Mouse (Mus musculus) MEL (cell line): Measurements from ENCODE around the gene Loxl3. TPM values are rescaled to one million over a fixed set of nuclear protein-coding genes. Genes with fewer than 3 reads are reported as not detected.
A peak's percentile ranks its signal among the peaks of the same experiment; 100 is the strongest.

Experiments used
- DNase-seq: peaks from one replicate; pipeline ENCODE4 v3.0.0; 2011; ENCODE audit warnings: low read depth, low spot score
- H3K27ac ChIP-seq: 2 replicates; pipeline ENCODE4 v1.5.1; 2012; ENCODE audit warnings: low read depth, mild to moderate bottlenecking, control low read depth, low read length, moderate library complexity; ENCODE audit not compliant: control insufficient read depth
- H3K27me3 ChIP-seq, 2 experiments: fragments of 150-350 bp in 1 of 2; sonication (generic) in 1 of 2; 2 replicates each; pipeline ENCODE4 v1.6.1; 2012; ENCODE audit warnings: low read length in 2 of 2, mild to moderate bottlenecking in 2 of 2, improper control_type of control experiment in 1 of 2, moderate library complexity in 1 of 2; ENCODE audit not compliant: insufficient read depth in 2 of 2, control insufficient read depth in 1 of 2
- H3K36me3 ChIP-seq, 2 experiments: 2 replicates each; pipeline ENCODE4 v1.6.1; 2012 to 2014; ENCODE audit warnings: low read length in 2 of 2, improper control_type of control experiment in 1 of 2, inconsistent platforms in 1 of 2, mild to moderate bottlenecking in 1 of 2; ENCODE audit not compliant: insufficient read depth in 2 of 2, control insufficient read depth in 1 of 2
- H3K4me1 ChIP-seq, 2 experiments: fragments of 150-350 bp in 1 of 2; sonication (generic) in 1 of 2; 2 replicates each; pipeline ENCODE4 v1.6.1; 2012; ENCODE audit warnings: low read length in 2 of 2, improper control_type of control experiment in 1 of 2, mild to moderate bottlenecking in 1 of 2; ENCODE audit not compliant: insufficient read depth in 2 of 2, control insufficient read depth in 1 of 2
- H3K4me3 ChIP-seq, 2 experiments: fragments of 150-350 bp in 1 of 2; sonication (generic) in 1 of 2; 2 replicates each; pipeline ENCODE4 v1.5.1; 2012; ENCODE audit warnings: low read depth in 2 of 2, low read length in 2 of 2, mild to moderate bottlenecking in 2 of 2, moderate library complexity in 2 of 2, control low read depth in 1 of 2, improper control_type of control experiment in 1 of 2; ENCODE audit not compliant: control insufficient read depth in 1 of 2, insufficient read depth in 1 of 2
- H3K79me2 ChIP-seq: 2 replicates; pipeline ENCODE4 v1.6.1; 2012; ENCODE audit warnings: mild to moderate bottlenecking, low read length, moderate library complexity; ENCODE audit not compliant: control insufficient read depth, poor library complexity, insufficient read depth
- H3K9ac ChIP-seq: 2 replicates; pipeline ENCODE4 v1.6.1; 2012; ENCODE audit warnings: low read depth, mild to moderate bottlenecking, control low read depth, low read length, moderate library complexity; ENCODE audit not compliant: control insufficient read depth, poor library complexity, severe bottlenecking
- H3K9me3 ChIP-seq: fragments of 150-350 bp; sonication (generic); replicated peaks from 2 replicates; pipeline ENCODE4 v1.6.1; 2012; ENCODE audit warnings: mild to moderate bottlenecking, low read length, improper control_type of control experiment, moderate library complexity; ENCODE audit not compliant: insufficient read depth
- BHLHE40 ChIP-seq: IDR thresholded peaks from 2 replicates; pipeline ENCODE4 v1.6.1; 2012; ENCODE audit warnings: low read depth, mild to moderate bottlenecking, inconsistent platforms, low read length, improper control_type of control experiment, borderline replicate concordance
- CHD1 ChIP-seq: IDR thresholded peaks from 2 replicates; pipeline ENCODE4 v1.6.1; 2012; ENCODE audit warnings: low read depth, mild to moderate bottlenecking, inconsistent platforms, low read length, improper control_type of control experiment
- CHD2 ChIP-seq: IDR thresholded peaks from 2 replicates; pipeline ENCODE4 v1.6.1; 2011; ENCODE audit warnings: low read length, improper control_type of control experiment
- E2F4 ChIP-seq: IDR thresholded peaks from 2 replicates; pipeline ENCODE4 v1.6.1; 2011; ENCODE audit warnings: low read depth, low read length, improper control_type of control experiment, borderline replicate concordance
- EP300 ChIP-seq, 2 experiments: IDR thresholded peaks; 2 replicates each; pipeline ENCODE4 v1.6.1; 2011; ENCODE audit warnings: improper control_type of control experiment in 2 of 2, low read length in 2 of 2, low read depth in 1 of 2, mild to moderate bottlenecking in 1 of 2
- ETS1 ChIP-seq: IDR thresholded peaks from 2 replicates; pipeline ENCODE4 v1.6.1; 2012; ENCODE audit warnings: low read depth, mild to moderate bottlenecking, inconsistent platforms, low read length, improper control_type of control experiment, moderate library complexity
- GABPA ChIP-seq: IDR thresholded peaks from 2 replicates; pipeline ENCODE4 v1.6.1; 2012; ENCODE audit warnings: low read depth, mild to moderate bottlenecking, inconsistent platforms, low read length, improper control_type of control experiment, moderate library complexity
- HCFC1 ChIP-seq: IDR thresholded peaks from 2 replicates; pipeline ENCODE4 v1.6.1; 2012; ENCODE audit warnings: low read depth, mild to moderate bottlenecking, inconsistent platforms, low read length, improper control_type of control experiment, moderate library complexity
- KAT2A ChIP-seq: conservative IDR thresholded peaks from 2 replicates; pipeline ENCODE4 v1.6.1; 2012; ENCODE audit warnings: low read depth, low read length, improper control_type of control experiment, inconsistent platforms
- MAFK ChIP-seq: IDR thresholded peaks from 2 replicates; pipeline ENCODE4 v1.6.1; 2011; ENCODE audit warnings: low read depth, mild to moderate bottlenecking, low read length, improper control_type of control experiment, borderline replicate concordance
- MAX ChIP-seq: IDR thresholded peaks from 2 replicates; pipeline ENCODE4 v1.6.1; 2011; ENCODE audit warnings: low read length, improper control_type of control experiment
- MEF2A ChIP-seq: IDR thresholded peaks from 2 replicates; pipeline ENCODE4 v1.6.1; 2014; ENCODE audit warnings: low read depth, mild to moderate bottlenecking, inconsistent platforms, low read length, improper control_type of control experiment; ENCODE audit not compliant: poor library complexity, insufficient replicate concordance, severe bottlenecking; ENCODE audit errors: extremely low read depth
- MXI1 ChIP-seq: IDR thresholded peaks from 2 replicates; pipeline ENCODE4 v1.6.1; 2011; ENCODE audit warnings: mild to moderate bottlenecking, low read depth, low read length, improper control_type of control experiment
- MYC ChIP-seq: IDR thresholded peaks from 2 replicates; pipeline ENCODE4 v1.6.1; 2011; ENCODE audit warnings: low read depth, mild to moderate bottlenecking, low read length, improper control_type of control experiment, moderate library complexity
- NELFE ChIP-seq: IDR thresholded peaks from 2 replicates; pipeline ENCODE4 v1.6.1; 2011; ENCODE audit warnings: low read depth, low read length, improper control_type of control experiment
- POLR2A ChIP-seq, 2 experiments: IDR thresholded peaks; 2 replicates each; pipeline ENCODE4 v1.6.1; 2011 to 2012; ENCODE audit warnings: low read length in 2 of 2, mild to moderate bottlenecking in 2 of 2, control low read depth in 1 of 2, improper control_type of control experiment in 1 of 2, low read depth in 1 of 2, moderate library complexity in 1 of 2; ENCODE audit not compliant: control insufficient read depth in 1 of 2, insufficient read depth in 1 of 2, poor library complexity in 1 of 2
- POLR2AphosphoS2 ChIP-seq: IDR thresholded peaks from 2 replicates; pipeline ENCODE4 v1.6.1; 2011; ENCODE audit warnings: low read length, improper control_type of control experiment
- RAD21 ChIP-seq: IDR thresholded peaks from 2 replicates; pipeline ENCODE4 v1.6.1; 2011; ENCODE audit warnings: mild to moderate bottlenecking, low read depth, low read length, improper control_type of control experiment
- SIN3A ChIP-seq: IDR thresholded peaks from 2 replicates; pipeline ENCODE4 v1.6.1; 2012; ENCODE audit warnings: low read length, improper control_type of control experiment, inconsistent platforms
- SMC3 ChIP-seq: IDR thresholded peaks from 2 replicates; pipeline ENCODE4 v1.6.1; 2011; ENCODE audit warnings: low read depth, low read length, improper control_type of control experiment
- TAL1 ChIP-seq: IDR thresholded peaks from 2 replicates; pipeline ENCODE4 v1.6.1; 2012; ENCODE audit warnings: mild to moderate bottlenecking, inconsistent platforms, low read length, moderate library complexity, mixed read lengths
- TBP ChIP-seq: IDR thresholded peaks from 2 replicates; pipeline ENCODE4 v1.8.0; 2011; ENCODE audit warnings: low read depth, low read length, improper control_type of control experiment
- TCF12 ChIP-seq: IDR thresholded peaks from 2 replicates; pipeline ENCODE4 v1.6.1; 2014; ENCODE audit warnings: low read depth, mild to moderate bottlenecking, inconsistent platforms, low read length, improper control_type of control experiment, moderate library complexity
- UBTF ChIP-seq: IDR thresholded peaks from 2 replicates; pipeline ENCODE4 v1.6.1; 2012; ENCODE audit warnings: low read depth, mild to moderate bottlenecking, inconsistent platforms, low read length, improper control_type of control experiment, moderate library complexity, borderline replicate concordance; ENCODE audit not compliant: insufficient read depth
- USF1 ChIP-seq: IDR thresholded peaks from 2 replicates; pipeline ENCODE4 v1.6.1; 2014; ENCODE audit warnings: low read depth, mild to moderate bottlenecking, inconsistent platforms, low read length, improper control_type of control experiment, moderate library complexity
- USF2 ChIP-seq, 2 experiments: IDR thresholded peaks; 2 replicates each; pipeline ENCODE4 v1.6.1; 2011 to 2012; ENCODE audit warnings: improper control_type of control experiment in 2 of 2, low read length in 2 of 2, borderline replicate concordance in 1 of 2, inconsistent platforms in 1 of 2, low read depth in 1 of 2, mild to moderate bottlenecking in 1 of 2; ENCODE audit not compliant: insufficient read depth in 1 of 2
- ZC3H11A ChIP-seq: IDR thresholded peaks from 2 replicates; pipeline ENCODE4 v1.6.1; 2012; ENCODE audit warnings: low read depth, mild to moderate bottlenecking, inconsistent platforms, low read length, improper control_type of control experiment
- ZKSCAN1 ChIP-seq: IDR thresholded peaks from 2 replicates; pipeline ENCODE4 v1.6.1; 2012; ENCODE audit warnings: low read depth, mild to moderate bottlenecking, inconsistent platforms, low read length, improper control_type of control experiment, moderate library complexity
- ZMIZ1 ChIP-seq: IDR thresholded peaks from 2 replicates; pipeline ENCODE4 v1.6.1; 2012; ENCODE audit warnings: low read depth, mild to moderate bottlenecking, inconsistent platforms, low read length, improper control_type of control experiment, moderate library complexity
- ZNF384 ChIP-seq: IDR thresholded peaks from 2 replicates; pipeline ENCODE4 v1.6.1; 2012; ENCODE audit warnings: low read depth, mild to moderate bottlenecking, inconsistent platforms, low read length, improper control_type of control experiment
- polyA plus RNA-seq, 2 experiments: library from polyadenylated mRNA; stranded (reverse) in 1 of 2; unstranded in 1 of 2; fragments of >175 nt in 1 of 2; fragments of >200 nt in 1 of 2; gene quantifications; 2 replicates each; pipeline versions ENCODE4 v1.2.1 to v1.2.4; 2012; ENCODE audit warnings: low replicate concordance in 2 of 2, low read depth in 1 of 2; ENCODE audit not compliant: insufficient read length in 2 of 2, insufficient read depth in 1 of 2, missing spikeins in 1 of 2
- total RNA-seq: library from RNA; depleted of rRNA; stranded (reverse); fragments of 300-350 nt; gene quantifications from 2 replicates; pipeline ENCODE4 v1.2.3, GENCODE M21; 2012

The Loxl3 gene
- total and polyA plus RNA-seq, 3 experiments = 0.77 to 1.0 TPM; not detected in 1

DNA sequence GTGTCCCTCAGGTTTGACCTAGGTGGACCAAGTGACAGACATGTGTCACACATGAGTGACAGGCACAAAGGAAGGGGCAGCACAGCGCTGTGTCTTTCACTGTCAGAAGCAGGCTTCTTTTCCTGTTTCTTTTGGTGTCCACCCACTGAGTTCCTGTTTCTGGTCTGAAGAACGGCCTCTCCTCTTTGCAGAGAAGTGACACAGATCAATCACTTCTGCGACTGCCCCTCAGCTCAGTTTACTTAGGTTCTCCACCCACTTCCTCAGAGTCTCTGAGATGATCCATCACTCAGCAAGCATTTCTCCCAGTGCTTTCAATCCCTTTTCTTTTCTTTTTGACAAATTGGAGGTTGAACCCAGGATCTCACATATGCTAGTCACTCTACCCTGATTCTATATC, 25.3 kb upstream of the Loxl3 start:
- TF ChIP-seq SIN3A = 0 out of 2 replicates have a peak, but pooled peaks have one; percentile 19
- TF ChIP-seq CHD1 = no peak
- TF ChIP-seq EP300 (IDR thresholded peaks at IDR 0.05; ENCODE audit: low read depth in 1 of 2, low read length in 2 of 2) = 0 out of 4 replicates have a peak, but pooled peaks of 1 of the 2 experiments have one; percentile 25
- TF ChIP-seq HCFC1 = 0 out of 2 replicates have a peak, but pooled peaks have one; percentile 19
- no peak for TF ChIP-seq GABPA
- no peak overlapping the region for H3K9ac ChIP-seq
- peak; percentile 57 for DNase-seq
- H3K79me2 ChIP-seq = peaks cover 3% of the 10 kb centered on the region
- peaks cover 40 to 58% of the 10 kb centered on the region in 2 experiments for H3K4me1 ChIP-seq
- peaks cover 0 to 52% of the 10 kb centered on the region in 2 experiments; a peak in 2 of 4 replicates for H3K36me3 ChIP-seq
- no peaks in the 10 kb centered on the region for H3K9me3 ChIP-seq
- H3K4me3 ChIP-seq = no peak overlapping the region
- peak overlapping the region; percentile 14 for H3K27ac ChIP-seq
- H3K27me3 ChIP-seq = no peaks in the 10 kb centered on the region

- Histone ChIP-seq H3K9me3 (no peaks in the 10 kb centered on the region), H3K4me3 (peak overlapping the region; percentile 56 to 80), H3K4me1 (peaks cover 41 to 52% of the 10 kb centered on the region in 2 experiments), H3K27ac (peak overlapping the region; percentile 88), H3K9ac (peak overlapping the region; percentile 79), H3K79me2 (peaks cover 3% of the 10 kb centered on the region), H3K36me3 (peaks cover 0 to 52% of the 10 kb centered on the region in 2 experiments; a peak in 2 of 4 replicates), H3K27me3 (no peaks in the 10 kb centered on the region)
- DNase-seq = peak; percentile 88
- TF ChIP-seq ZMIZ1 = peak; percentile 95
- TF ChIP-seq EP300 (IDR thresholded peaks at IDR 0.05; ENCODE audit: low read depth in 1 of 2, low read length in 2 of 2) = peak in 1 of 2 experiments; percentile 70; a peak in 3 of 4 replicates
- no peak for TF ChIP-seq BHLHE40
- TF ChIP-seq KAT2A = no peak; the same call in 1 of the 2 replicates
- no peak for TF ChIP-seq E2F4
- TF ChIP-seq UBTF = no peak
- TF ChIP-seq TAL1 = no peak
- peak; percentile 79; the same call in 1 of the 2 replicates for TF ChIP-seq POLR2AphosphoS2
- peak; percentile 83 for TF ChIP-seq NELFE
- no peak for TF ChIP-seq ZC3H11A
- TF ChIP-seq TCF12 = peak; percentile 73
- TF ChIP-seq RAD21 = no peak
- TF ChIP-seq POLR2A (IDR thresholded peaks at IDR 0.05; ENCODE audit: control insufficient read depth in 1 of 2, insufficient read depth in 1 of 2, low read depth in 1 of 2, low read length in 2 of 2, poor library complexity in 1 of 2) = peak; percentile 15 to 89; a peak in 3 of 4 replicates
- TF ChIP-seq SMC3 = no peak
- TF ChIP-seq USF1 = no peak
- TF ChIP-seq HCFC1 = peak; percentile 83
- TF ChIP-seq MEF2A = 0 out of 2 replicates have a peak, but pooled peaks have one; percentile 16
- no peak for TF ChIP-seq MYC
- no peak for TF ChIP-seq MAFK
- TF ChIP-seq ZKSCAN1 = no peak
- peak; percentile 27; the same call in 1 of the 2 replicates for TF ChIP-seq MAX
- TF ChIP-seq SIN3A = peak; percentile 70; the same call in 1 of the 2 replicates
- no peak for TF ChIP-seq USF2 (IDR thresholded peaks at IDR 0.05; ENCODE audit: borderline replicate concordance in 1 of 2, insufficient read depth in 1 of 2, low read depth in 1 of 2, low read length in 2 of 2)
- peak; percentile 84 for TF ChIP-seq ETS1
- no peak for TF ChIP-seq CHD2
- TF ChIP-seq MXI1 = peak; percentile 15
- TF ChIP-seq TBP = peak; percentile 94
- TF ChIP-seq ZNF384 = no peak
These were observed 24.0 kb upstream of the Loxl3 start for GRCm38 (mm10) chr6:83010010-83010409.
